ENCODE assay signal across 15 mouse cellular contexts in genomic region chr12:25493233-25493632, GRCm38 (mm10).
A peak's percentile ranks its signal among the peaks of the same experiment; 100 is the strongest.
DNase-seq lines count a peak whose midpoint lies in the region; TF ChIP-seq lines count a peak whose summit lies in the region.
"Had no signal": no experiment of that assay in that cellular context is flagged by ENCODE, and none has a peak within 500 bp of the region (broad histone marks: within the 10 kb centered on the region; RNA-seq: fewer than 3 reads in every experiment).

No protein-coding gene starts in this region.

- H3K27ac ChIP-seq in layer of hippocampus, adult 2 months = no peak overlapping the region
- H3K27ac ChIP-seq: hindbrain, postnatal 0 days; liver, embryonic 13.5 days; stomach, postnatal 0 days had no signal

- H3K4me3 ChIP-seq in layer of hippocampus, adult 2 months = no peak overlapping the region
- H3K4me3 ChIP-seq: liver, embryonic 13.5 days had no signal

- TF ChIP-seq CTCF in layer of hippocampus, adult 2 months (conservative IDR thresholded peaks at IDR 0.05) = no peak

- DNase-seq in frontal cortex, postnatal 10 days (ENCODE audit: low spot score in 2 of 2) = peak; percentile 22 to 24
- DNase-seq in frontal cortex, postnatal 14 days (ENCODE audit: low spot score in 2 of 2) = no peak
- peak; percentile 13 to 20 for DNase-seq in layer of hippocampus, postnatal 10 days (ENCODE audit: low spot score in 2 of 2)
- DNase-seq in layer of hippocampus, adult 2 months (ENCODE audit: low spot score in 2 of 2) = no peak
- peak; percentile 18 for DNase-seq in cerebellum, adult 11 months
- peak; percentile 34 for DNase-seq in cerebellum, adult 9-10 months
- no peak for DNase-seq in liver
- DNase-seq in ovary, postnatal 36 days (ENCODE audit: low spot score) = no peak
- DNase-seq: heart, adult 18-20 months; kidney, adult 18-20 months; kidney, postnatal 36 days; liver, embryonic 13.5 days; thymus, postnatal 14 days had no signal

Comparison
In these comparisons a context has a peak if more than half of its experiments do, and no peak if none do; other contexts are left out.
1. DNase-seq: peak in frontal cortex, postnatal 10 days (2 of 2), layer of hippocampus, postnatal 10 days (2 of 2), cerebellum, adult 11 months (single experiment) and cerebellum, adult 9-10 months (single experiment); none in frontal cortex, postnatal 14 days (0 of 2), layer of hippocampus, adult 2 months (0 of 2), liver (single experiment) and ovary, postnatal 36 days (single experiment).